Mouse (Mus musculus): ENCODE measurements around the gene Gm49378. TPM values are rescaled to one million over a fixed set of nuclear protein-coding genes. Genes with fewer than 3 reads are reported as not detected.

Gm49378 gene
- polyA plus RNA-seq, 1 experiment from 2014 or later, result 1.3 TPM

- H3K4me3 ChIP-seq (ENCODE audit: low read depth, low read length), result no peak overlapping the region
- 76% methylated on average over 7 of the region's 7 CpGs for WGBS
- no peak for DNase-seq (ENCODE audit: low spot score)
- no peak for TF ChIP-seq EP300 (optimal IDR thresholded peaks at IDR 0.05)
- no peak for TF ChIP-seq CTCF (IDR thresholded peaks at IDR 0.05; ENCODE audit: low read depth)
- ATAC-seq (ENCODE audit: low FRiP score, low TSS enrichment), result peak; percentile 36; the same call in 1 of the 2 replicates
- no peaks in the 10 kb centered on the region for H3K36me3 ChIP-seq (ENCODE audit: control insufficient read depth, insufficient read depth, low read length)
- no peak overlapping the region for H3K4me2 ChIP-seq (replicated peaks; ENCODE audit: low read depth)
- H3K9ac ChIP-seq (ENCODE audit: low read length), result no peak overlapping the region
- no peaks in the 10 kb centered on the region for H3K9me3 ChIP-seq (ENCODE audit: control insufficient read depth, low read length)
- H3K27ac ChIP-seq (replicated peaks), result no peak overlapping the region
- H3K4me1 ChIP-seq (replicated peaks; ENCODE audit: control insufficient read depth, insufficient read depth), result no peaks in the 10 kb centered on the region
- no peaks in the 10 kb centered on the region for H3K27me3 ChIP-seq (ENCODE audit: control insufficient read depth, insufficient read depth, low read length)
Measured at GRCm38 (mm10) chr14:55614565-55615178, 23.0 kb downstream of the Gm49378 start.

- TF ChIP-seq CTCF (IDR thresholded peaks at IDR 0.05; ENCODE audit: low read depth) (no peak), EP300 (optimal IDR thresholded peaks at IDR 0.05) (no peak)
- no peak for DNase-seq (ENCODE audit: low spot score)
Measured at GRCm38 (mm10) chr14:55613346-55613745, 24.3 kb downstream of the Gm49378 start.

GRCm38 (mm10) chr14:55608339-55608738 is 29.4 kb downstream of the Gm49378 start:
- H3K4me2 ChIP-seq (replicated peaks; ENCODE audit: low read depth), result no peak overlapping the region
- TF ChIP-seq EP300 (optimal IDR thresholded peaks at IDR 0.05) (no peak), CTCF (IDR thresholded peaks at IDR 0.05; ENCODE audit: low read depth) (no peak)
- H3K27ac ChIP-seq (replicated peaks), result no peak overlapping the region

More at GRCm38 (mm10) chr14:55613346-55613745, 24.3 kb downstream of the Gm49378 start:
- Histone ChIP-seq H3K9ac (ENCODE audit: low read length) (no peak overlapping the region), H3K4me3 (ENCODE audit: low read depth, low read length) (no peak overlapping the region), H3K9me3 (ENCODE audit: control insufficient read depth, low read length) (no peaks in the 10 kb centered on the region), H3K36me3 (ENCODE audit: control insufficient read depth, insufficient read depth, low read length) (no peaks in the 10 kb centered on the region; the same call in 1 of the 2 replicates), H3K27me3 (ENCODE audit: control insufficient read depth, insufficient read depth, low read length) (no peaks in the 10 kb centered on the region), H3K27ac (replicated peaks) (no peak overlapping the region), H3K4me1 (replicated peaks; ENCODE audit: control insufficient read depth, insufficient read depth) (no peaks in the 10 kb centered on the region), H3K4me2 (replicated peaks; ENCODE audit: low read depth) (no peak overlapping the region)
- WGBS, result 52% methylated on average over 6 of the region's 6 CpGs
- no peak for ATAC-seq (ENCODE audit: low FRiP score, low TSS enrichment)

GRCm38 (mm10) chr14:55605743-55606459 is 31.8 kb downstream of the Gm49378 start:
- no peaks in the 10 kb centered on the region for H3K4me1 ChIP-seq (replicated peaks; ENCODE audit: control insufficient read depth, insufficient read depth)
- H3K27me3 ChIP-seq (ENCODE audit: control insufficient read depth, insufficient read depth, low read length), result no peaks in the 10 kb centered on the region
- H3K36me3 ChIP-seq (ENCODE audit: control insufficient read depth, insufficient read depth, low read length), result no peaks in the 10 kb centered on the region; the same call in none of the 2 replicates
- no peak overlapping the region for H3K27ac ChIP-seq (replicated peaks)
- no peaks in the 10 kb centered on the region for H3K9me3 ChIP-seq (ENCODE audit: control insufficient read depth, low read length)
- no peak overlapping the region for H3K9ac ChIP-seq (ENCODE audit: low read length)
- H3K4me3 ChIP-seq (ENCODE audit: low read depth, low read length), result no peak overlapping the region
- no peak for DNase-seq (ENCODE audit: low spot score)
- H3K4me2 ChIP-seq (replicated peaks; ENCODE audit: low read depth), result no peak overlapping the region
- TF ChIP-seq EP300 (optimal IDR thresholded peaks at IDR 0.05) (no peak), CTCF (IDR thresholded peaks at IDR 0.05; ENCODE audit: low read depth) (no peak)
- no peak for ATAC-seq (ENCODE audit: low FRiP score, low TSS enrichment)
- WGBS, result 93% methylated on average over 16 of the region's 16 CpGs

More at GRCm38 (mm10) chr14:55608339-55608738, 29.4 kb downstream of the Gm49378 start:
- Histone ChIP-seq H3K9ac (ENCODE audit: low read length) (no peak overlapping the region), H3K27me3 (ENCODE audit: control insufficient read depth, insufficient read depth, low read length) (no peaks in the 10 kb centered on the region), H3K9me3 (ENCODE audit: control insufficient read depth, low read length) (no peaks in the 10 kb centered on the region), H3K4me1 (replicated peaks; ENCODE audit: control insufficient read depth, insufficient read depth) (no peaks in the 10 kb centered on the region), H3K36me3 (ENCODE audit: control insufficient read depth, insufficient read depth, low read length) (no peaks in the 10 kb centered on the region; the same call in none of the 2 replicates), H3K4me3 (ENCODE audit: low read depth, low read length) (no peak overlapping the region)
- WGBS, result 92% methylated on average over 6 of the region's 6 CpGs
- DNase-seq (ENCODE audit: low spot score), result no peak
- no peak for ATAC-seq (ENCODE audit: low FRiP score, low TSS enrichment)

- no peaks in the 10 kb centered on the region for H3K27me3 ChIP-seq (ENCODE audit: control insufficient read depth, insufficient read depth, low read length)
- no peaks in the 10 kb centered on the region for H3K9me3 ChIP-seq (ENCODE audit: control insufficient read depth, low read length)
- peak overlapping the region; percentile 62 for H3K4me2 ChIP-seq (replicated peaks; ENCODE audit: low read depth)
- H3K4me3 ChIP-seq (ENCODE audit: low read depth, low read length), result peak overlapping the region; percentile 51
- peak overlapping the region; percentile 74 for H3K9ac ChIP-seq (ENCODE audit: low read length)
- WGBS, result 86% methylated on average over 11 of the region's 11 CpGs
- no peak for DNase-seq (ENCODE audit: low spot score)
- TF ChIP-seq CTCF (IDR thresholded peaks at IDR 0.05; ENCODE audit: low read depth) (no peak), EP300 (optimal IDR thresholded peaks at IDR 0.05) (no peak)
- H3K36me3 ChIP-seq (ENCODE audit: control insufficient read depth, insufficient read depth, low read length), result peaks cover under 1% of the 10 kb centered on the region
- no peaks in the 10 kb centered on the region for H3K4me1 ChIP-seq (replicated peaks; ENCODE audit: control insufficient read depth, insufficient read depth)
- H3K27ac ChIP-seq (replicated peaks), result peak overlapping the region; percentile 94
- no peak for ATAC-seq (ENCODE audit: low FRiP score, low TSS enrichment)
Measured at GRCm38 (mm10) chr14:55604823-55605222, 32.9 kb downstream of the Gm49378 start.
